Mouse (Mus musculus): Measurements from ENCODE around the gene Gbp6. TPM values are rescaled to one million over a fixed set of nuclear protein-coding genes. Genes with fewer than 3 reads are reported as not detected.

Gbp6 gene
- 2.9 and 4.9 TPM in 2 replicates for polyA plus RNA-seq (2012; rRNA removed)

DNA sequence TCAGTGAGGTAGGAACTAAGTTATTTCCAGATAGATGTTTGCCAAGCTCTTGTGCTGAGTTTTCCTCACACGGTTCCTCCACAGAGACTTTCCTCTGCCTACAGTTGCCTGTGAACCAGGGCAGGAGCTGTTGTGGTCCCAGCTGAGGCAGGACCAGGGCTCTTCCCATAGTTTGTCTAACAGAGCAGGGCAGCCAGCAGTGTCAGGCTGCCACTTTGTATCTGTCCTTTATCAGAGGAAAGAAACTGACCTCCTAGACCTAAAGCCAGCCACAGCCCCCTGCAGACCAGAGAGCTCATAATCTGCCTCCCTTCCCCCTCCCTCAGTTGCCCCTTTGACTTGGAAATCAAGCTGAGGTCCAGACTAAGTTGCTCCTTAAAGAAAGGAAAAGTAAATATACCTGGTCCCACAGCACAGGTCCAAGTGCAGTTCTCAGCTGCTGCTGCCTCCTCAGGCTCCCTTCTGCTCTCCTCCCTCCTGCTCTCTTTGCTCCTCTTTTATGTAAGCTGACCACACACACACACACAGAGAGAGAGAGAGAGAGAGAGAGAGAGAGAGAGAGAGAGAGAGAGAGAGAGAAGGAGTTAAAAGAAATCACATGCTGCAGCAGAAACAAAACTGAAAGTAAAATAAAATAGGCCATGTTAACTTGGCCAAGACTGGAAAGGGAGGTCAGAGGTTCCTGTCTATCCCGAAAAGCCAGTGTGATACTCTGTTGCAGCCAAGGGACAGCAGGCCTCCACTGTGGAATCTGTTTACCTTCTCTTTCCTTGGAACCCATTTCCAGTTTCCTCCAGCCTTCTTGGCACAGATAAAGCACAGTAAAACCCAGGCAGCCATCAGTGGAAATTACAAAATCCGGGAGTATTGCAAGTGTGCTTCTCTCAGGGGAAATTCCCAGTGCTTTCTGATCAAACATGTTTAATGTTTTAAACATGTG lies at the start of gene Gbp6, which contains the start of gene Gm43302:
TSS of gene Gbp6 (minus strand) at position 473 of the 940 bp plus-strand sequence.
TSS of gene Gm43302 (minus strand) at position 470 of the 940 bp plus-strand sequence.

GRCm38 (mm10) chr5:105239483-105240047 lies 53.9 kb downstream of the Gbp6 start, which contains the start of gene Gbp10:
TSS of gene Gbp10 (minus strand) at chr5:105239533.

Other genes with a start within 250 kb of the Gbp6 start
- 1.9 and 2.8 TPM in 2 replicates for gene Gbp9, start 154.2 kb downstream of the Gbp6 start, polyA plus RNA-seq (2012; rRNA removed)
- gene Gbp8, start 154.2 kb downstream of the Gbp6 start, polyA plus RNA-seq (2012; rRNA removed), result 0.91 and 1.2 TPM in 2 replicates
- 2.7 and 4.1 TPM in 2 replicates for gene Gbp4, start 154.1 kb downstream of the Gbp6 start, polyA plus RNA-seq (2012; rRNA removed)
- gene Gbp10, start 54.2 kb downstream of the Gbp6 start, polyA plus RNA-seq (2012; rRNA removed), result 1.3 and 1.7 TPM in 2 replicates
- 1.5 and 2.3 TPM in 2 replicates for gene Gm43302, start within 50 bp of the Gbp6 start, polyA plus RNA-seq (2012; rRNA removed)
- 18.6 and 20.9 TPM in 2 replicates for gene Lrrc8b, start 122.1 kb upstream of the Gbp6 start, polyA plus RNA-seq (2012; rRNA removed)
- 7.1 and 9.7 TPM in 2 replicates for gene Lrrc8c, start 225.7 kb upstream of the Gbp6 start, polyA plus RNA-seq (2012; rRNA removed)